Mouse (Mus musculus) kidney, adult 2 months (tissue): ENCODE results near the gene Numb. TPM values are rescaled to one million over a fixed set of nuclear protein-coding genes. Genes with fewer than 3 reads are reported as not detected.

Experiments used
- DNase-seq: peaks from one replicate; pipeline ENCODE4 v3.0.0; 2021
- H3K27ac ChIP-seq: fragments of 200-500 bp; 2 replicates; pipeline ENCODE4 v1.5.1; 2012; ENCODE audit warnings: low read depth, low read length, control low read depth, inconsistent platforms; ENCODE audit not compliant: insufficient read depth
- H3K27me3 ChIP-seq: fragments of 200-500 bp; replicated peaks from 2 replicates; pipeline ENCODE4 v1.6.1; 2012; ENCODE audit warnings: mild to moderate bottlenecking, moderate library complexity, low read length, inconsistent platforms; ENCODE audit not compliant: control insufficient read depth, insufficient read depth
- H3K36me3 ChIP-seq: fragments of 200-500 bp; 2 replicates; pipeline ENCODE4 v1.6.1; 2012; ENCODE audit warnings: mild to moderate bottlenecking, moderate library complexity, low read length, inconsistent platforms; ENCODE audit not compliant: control insufficient read depth, insufficient read depth
- H3K4me1 ChIP-seq: fragments of 200-500 bp; 2 replicates; pipeline ENCODE4 v1.6.1; 2011; ENCODE audit warnings: low read length; ENCODE audit not compliant: control insufficient read depth, insufficient read depth
- H3K4me3 ChIP-seq: fragments of 200-500 bp; 2 replicates; pipeline ENCODE4 v1.5.1; 2011; ENCODE audit warnings: mild to moderate bottlenecking, low read depth, low read length, control low read depth; ENCODE audit not compliant: insufficient read depth
- CTCF ChIP-seq: fragments of 200-500 bp; conservative IDR thresholded peaks from 2 replicates; pipeline ENCODE4 v1.5.1; 2011; ENCODE audit warnings: low read depth, mild to moderate bottlenecking, control low read depth, low read length, moderate library complexity, mixed read lengths; ENCODE audit not compliant: insufficient read depth, insufficient read length
- POLR2A ChIP-seq: fragments of 200-500 bp; IDR thresholded peaks from one replicate; pipeline ENCODE4 v1.6.1; 2011; ENCODE audit warnings: low read depth, low read length, control low read depth
- WGBS: fragments of 180-500 bp; shearing (Covaris S2); methylation state at CpG from one replicate; pipeline ENCODE4 v1.1.7; 2018; 5-methylcytosine and 5-hydroxymethylcytosine counted together
- polyA plus RNA-seq: library from polyadenylated mRNA; depleted of rRNA; stranded (reverse); fragments of >200 nt; gene quantifications from 2 replicates; pipeline ENCODE4 v1.2.3, GENCODE M21; 2012

The Numb gene
- polyA plus RNA-seq, 1 experiment: 63.7 TPM

DNA sequence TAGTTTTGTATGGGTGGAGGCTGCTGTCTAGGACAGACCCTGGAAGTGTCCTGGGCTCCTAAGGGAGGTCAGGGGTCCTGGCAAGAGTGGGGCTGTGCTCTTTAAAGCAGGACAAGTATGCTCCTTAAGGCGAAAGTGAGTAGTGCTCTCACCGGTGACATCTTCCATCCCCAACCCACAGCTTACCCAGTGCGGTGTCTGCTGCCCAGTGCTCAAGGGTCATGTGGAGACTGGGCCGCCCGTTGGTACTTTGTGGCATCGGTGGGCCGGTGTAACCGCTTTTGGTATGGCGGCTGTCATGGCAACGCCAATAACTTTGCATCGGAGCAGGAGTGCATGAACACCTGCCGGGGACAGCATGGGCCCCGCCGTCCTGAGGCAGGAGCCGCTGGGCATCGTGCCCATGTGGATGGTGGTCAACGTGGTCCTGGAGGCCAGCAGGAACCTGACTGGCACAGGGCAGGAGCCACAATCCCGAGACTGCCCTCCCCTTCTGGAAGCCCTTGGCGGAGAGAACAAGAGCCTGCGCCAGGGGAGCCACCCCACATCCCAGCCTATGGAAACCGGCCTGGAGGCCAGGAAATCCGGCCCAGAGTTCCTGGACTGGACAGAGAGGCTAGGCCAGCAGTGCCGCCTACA is 140.0 kb downstream of the Numb start:
- H3K4me3 ChIP-seq: no peak overlapping the region
- no peak for TF ChIP-seq CTCF
- TF ChIP-seq POLR2A: no peak
- no peak for DNase-seq
- no peak overlapping the region for H3K27ac ChIP-seq
- no peaks in the 10 kb centered on the region for H3K4me1 ChIP-seq
- H3K27me3 ChIP-seq: no peaks in the 10 kb centered on the region
- 88% methylated on average over 23 of the region's 23 CpGs for WGBS
- H3K36me3 ChIP-seq: no peaks in the 10 kb centered on the region

DNA sequence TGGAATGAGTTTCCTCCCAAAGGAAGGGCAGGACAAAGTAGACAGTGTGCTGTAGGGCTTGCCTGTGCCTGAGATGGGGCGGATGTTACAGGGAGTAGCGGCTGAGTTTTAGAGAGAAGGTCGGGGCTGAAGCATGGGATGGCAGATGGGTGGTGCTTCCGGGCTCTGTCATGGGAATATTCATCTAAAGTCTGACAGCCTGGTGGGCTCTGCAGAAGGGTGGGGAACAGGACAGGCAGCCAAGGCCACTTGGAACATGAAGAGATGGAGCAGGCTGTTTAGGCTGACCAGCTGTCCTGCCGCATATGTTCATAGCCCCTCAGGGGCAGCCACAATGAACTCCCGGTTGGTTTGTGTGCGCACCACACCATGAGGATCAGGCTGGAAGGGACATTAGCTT is 140.5 kb downstream of the Numb start:
- no peaks in the 10 kb centered on the region for H3K4me1 ChIP-seq
- WGBS: 66% methylated on average over 7 of the region's 7 CpGs
- TF ChIP-seq CTCF: no peak
- TF ChIP-seq POLR2A: no peak
- H3K36me3 ChIP-seq: no peaks in the 10 kb centered on the region
- no peaks in the 10 kb centered on the region for H3K27me3 ChIP-seq
- no peak overlapping the region for H3K27ac ChIP-seq
- no peak overlapping the region for H3K4me3 ChIP-seq
- no peak for DNase-seq

DNA sequence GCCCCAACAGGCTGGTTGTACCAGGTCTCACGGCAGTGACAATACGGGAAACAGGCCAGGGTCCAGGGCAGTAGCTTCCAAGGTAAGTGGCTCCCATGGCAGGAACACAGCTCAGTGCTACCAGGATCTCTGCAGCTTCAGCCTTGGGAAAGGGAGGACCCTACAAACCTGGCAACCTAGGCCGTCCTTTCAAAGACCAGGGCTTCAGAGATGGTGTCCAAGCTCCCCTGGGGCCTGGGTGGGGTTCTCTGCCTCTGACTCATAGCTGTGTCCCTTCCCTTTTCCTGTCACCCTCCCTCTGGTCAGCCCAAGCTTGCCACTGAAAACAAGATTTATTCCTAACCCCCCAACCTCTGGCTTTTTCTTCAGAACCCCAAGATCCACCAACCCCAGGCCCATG is 141.6 kb downstream of the Numb start:
- 83% methylated on average over 3 of the region's 3 CpGs for WGBS
- H3K4me3 ChIP-seq: no peak overlapping the region
- no peaks in the 10 kb centered on the region for H3K27me3 ChIP-seq
- no peak overlapping the region for H3K27ac ChIP-seq
- no peaks in the 10 kb centered on the region for H3K4me1 ChIP-seq
- TF ChIP-seq POLR2A (no peak), CTCF (no peak)
- no peak for DNase-seq
- no peaks in the 10 kb centered on the region for H3K36me3 ChIP-seq

DNA sequence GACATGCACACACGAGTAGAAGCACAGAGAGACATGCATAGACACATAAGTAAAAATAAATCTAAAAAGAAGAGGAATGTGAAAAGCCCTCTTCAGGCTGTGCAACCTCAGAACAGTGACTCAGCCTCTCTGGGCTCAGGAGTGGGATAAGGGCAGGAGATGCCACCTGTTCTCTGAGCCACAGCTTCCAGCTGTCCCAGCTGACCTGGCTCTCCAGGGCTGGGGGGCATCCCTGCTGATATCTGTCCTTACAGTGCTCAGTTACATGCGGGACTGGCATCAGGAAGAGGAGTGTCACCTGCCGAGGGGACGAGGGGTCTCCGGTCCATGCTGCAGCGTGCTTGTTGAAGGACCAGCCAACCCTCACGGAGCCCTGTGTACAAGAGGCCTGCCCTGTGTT is 145.0 kb downstream of the Numb start:
- H3K27ac ChIP-seq: no peak overlapping the region
- no peak for DNase-seq
- no peak overlapping the region for H3K4me3 ChIP-seq
- 89% methylated on average over 7 of the region's 7 CpGs for WGBS
- no peaks in the 10 kb centered on the region for H3K27me3 ChIP-seq
- no peaks in the 10 kb centered on the region for H3K4me1 ChIP-seq
- no peaks in the 10 kb centered on the region for H3K36me3 ChIP-seq
- TF ChIP-seq CTCF: no peak
- TF ChIP-seq POLR2A: no peak

DNA sequence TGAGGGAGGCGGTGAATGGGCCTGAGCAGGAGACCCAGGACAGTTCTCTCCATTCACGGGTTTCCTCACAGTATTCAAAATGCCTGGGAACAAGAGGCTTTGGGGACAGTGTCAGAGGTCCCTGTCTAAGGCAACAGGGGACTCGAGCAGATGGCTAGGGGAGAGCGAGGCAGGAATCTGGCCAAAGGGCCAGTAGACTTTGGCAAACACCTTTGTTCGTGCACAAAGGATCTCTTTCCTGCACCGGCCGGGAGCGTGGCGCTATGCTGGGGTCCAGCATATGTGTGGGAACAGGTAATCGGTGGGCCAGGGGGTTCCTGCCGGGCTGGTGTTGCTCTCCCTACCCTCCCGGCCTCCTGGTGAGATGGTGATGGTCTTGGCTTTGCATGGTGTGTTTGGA is 146.1 kb downstream of the Numb start:
- Histone ChIP-seq H3K27ac (no peak overlapping the region), H3K27me3 (no peaks in the 10 kb centered on the region), H3K36me3 (no peaks in the 10 kb centered on the region), H3K4me3 (no peak overlapping the region), H3K4me1 (0 out of 2 replicates have a peak, but pooled peaks cover 1% of the 10 kb centered on the region)
- WGBS: 92% methylated on average over 12 of the region's 12 CpGs
- TF ChIP-seq CTCF: no peak
- no peak for TF ChIP-seq POLR2A
- DNase-seq: no peak

DNA sequence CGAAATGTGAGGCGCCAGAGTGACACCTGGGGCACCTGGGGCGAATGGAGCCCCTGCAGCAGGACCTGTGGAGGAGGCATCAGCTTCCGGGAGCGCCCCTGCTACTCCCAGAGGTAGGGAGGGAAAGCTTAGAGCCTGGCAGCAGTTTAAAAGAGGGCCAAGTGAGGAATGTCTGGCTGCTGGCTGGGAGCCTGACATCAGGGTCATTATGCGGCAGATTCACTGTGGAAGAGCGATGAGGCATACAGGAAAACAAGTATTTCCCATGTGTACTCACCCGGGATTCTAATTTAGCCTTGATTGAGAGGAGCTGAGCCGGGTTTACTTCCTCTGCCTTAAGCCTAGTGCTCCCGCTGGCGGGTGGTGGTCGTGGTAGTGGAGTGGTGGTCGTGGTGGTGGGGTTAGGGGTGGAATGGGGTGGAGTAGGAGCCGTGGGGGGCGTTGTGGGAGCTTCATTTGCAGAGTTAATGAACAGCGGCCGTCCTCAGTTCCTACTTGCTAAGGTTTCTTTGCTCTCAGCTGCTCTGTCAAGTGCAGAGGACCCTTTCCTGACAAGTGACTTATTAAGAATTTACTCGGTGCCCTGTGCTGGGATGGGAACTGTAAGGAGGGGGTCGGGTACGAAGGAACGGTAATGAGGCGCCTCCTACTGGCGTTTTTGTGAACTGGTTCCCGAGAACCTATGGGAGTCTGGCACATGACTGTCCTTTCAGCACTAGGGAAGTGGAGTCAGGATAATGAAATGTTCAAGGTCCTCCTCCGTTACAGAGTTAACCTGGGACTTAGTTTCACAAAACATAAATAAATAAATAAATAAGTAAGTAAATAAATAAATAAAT is 151.1 kb downstream of the Numb start:
- Histone ChIP-seq H3K27ac (no peak overlapping the region), H3K4me1 (peaks cover 13% of the 10 kb centered on the region; the same call in 1 of the 2 replicates), H3K36me3 (no peaks in the 10 kb centered on the region), H3K27me3 (no peaks in the 10 kb centered on the region), H3K4me3 (peak overlapping the region; percentile 29; the same call in 1 of the 2 replicates)
- peak; percentile 92 for TF ChIP-seq CTCF
- no peak for TF ChIP-seq POLR2A
- DNase-seq: peak; percentile 84
- 9% methylated on average over 25 of the region's 25 CpGs for WGBS

DNA sequence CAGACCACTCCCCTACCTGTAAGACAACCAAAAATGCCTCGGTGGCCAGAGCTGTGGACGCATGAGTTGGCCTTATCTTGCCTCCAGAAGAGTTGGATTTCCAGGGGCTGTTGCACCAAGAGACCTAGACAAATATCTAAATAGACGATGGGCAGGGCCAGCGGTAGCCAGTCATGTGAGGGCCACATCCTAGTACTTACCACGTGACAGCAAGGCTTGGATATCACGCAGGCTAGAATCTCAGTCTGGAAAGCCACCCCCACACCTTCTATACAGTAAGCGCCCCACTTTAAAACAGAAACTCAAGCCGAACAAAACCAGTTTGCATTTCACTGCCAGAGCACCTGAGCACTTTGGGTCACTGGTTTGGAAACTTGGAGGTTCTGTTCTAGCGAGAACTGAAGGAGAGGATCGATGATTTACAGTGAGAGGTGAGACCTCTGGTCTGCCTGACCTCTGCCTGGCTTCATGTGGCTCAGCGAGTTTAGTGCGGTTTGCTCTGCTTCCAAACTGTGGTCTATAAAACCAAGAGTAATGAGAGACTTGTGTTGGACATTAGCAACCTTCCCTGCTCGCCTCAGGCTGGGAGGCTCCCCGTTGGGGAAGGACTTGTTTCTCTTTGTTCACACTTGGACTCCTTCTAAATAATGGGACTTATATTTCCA is 153.4 kb downstream of the Numb start:
- DNase-seq: peak; percentile 68
- H3K4me3 ChIP-seq: no peak overlapping the region
- peaks cover 15% of the 10 kb centered on the region for H3K4me1 ChIP-seq
- H3K36me3 ChIP-seq: no peaks in the 10 kb centered on the region
- 38% methylated on average over 14 of the region's 14 CpGs for WGBS
- TF ChIP-seq POLR2A: no peak
- TF ChIP-seq CTCF: no peak
- H3K27me3 ChIP-seq: no peaks in the 10 kb centered on the region
- H3K27ac ChIP-seq: no peak overlapping the region
